Mouse (Mus musculus) heart, embryonic 15.5 days (tissue): ENCODE measurements around the gene Golgb1. TPM values are rescaled to one million over a fixed set of nuclear protein-coding genes. Genes with fewer than 3 reads are reported as not detected.

Experiments used
- ATAC-seq: fragments of 200-750 bp; cut with Nextera tagmentation; replicated peaks from 2 replicates; pipeline ENCODE4 v1.8.0; 2017; ENCODE audit warnings: low read depth, moderate TSS enrichment; ENCODE audit not compliant: insufficient number of reproducible peaks, insufficient read depth, low FRiP score
- H3K27ac ChIP-seq: fragments of 300-500 bp; sonication (generic); 2 replicates; pipeline ENCODE4 v1.5.1; 2015; ENCODE audit warnings: mild to moderate bottlenecking, inconsistent platforms
- H3K27me3 ChIP-seq: fragments of 300-500 bp; sonication (generic); 2 replicates; pipeline ENCODE4 v1.6.1; 2015; ENCODE audit warnings: inconsistent platforms
- H3K36me3 ChIP-seq: fragments of 300-500 bp; sonication (generic); 2 replicates; pipeline ENCODE4 v1.6.1; 2015; ENCODE audit warnings: mild to moderate bottlenecking, inconsistent platforms
- H3K4me1 ChIP-seq: fragments of 300-500 bp; sonication (generic); replicated peaks from 2 replicates; pipeline ENCODE4 v1.6.1; 2015; ENCODE audit warnings: inconsistent platforms
- H3K4me2 ChIP-seq: fragments of 300-500 bp; sonication (generic); 2 replicates; pipeline ENCODE4 v1.6.1; 2015; ENCODE audit warnings: inconsistent platforms, mild to moderate bottlenecking, moderate library complexity
- H3K4me3 ChIP-seq: fragments of 300-500 bp; sonication (generic); 2 replicates; pipeline ENCODE4 v1.5.1; 2015; ENCODE audit warnings: mild to moderate bottlenecking, inconsistent platforms
- H3K9ac ChIP-seq: fragments of 300-500 bp; sonication (generic); 2 replicates; pipeline ENCODE4 v1.6.1; 2015; ENCODE audit warnings: mild to moderate bottlenecking, inconsistent platforms
- H3K9me3 ChIP-seq: fragments of 300-500 bp; sonication (generic); replicated peaks from 2 replicates; pipeline ENCODE4 v1.6.1; 2016; ENCODE audit warnings: inconsistent platforms
- WGBS: fragments of 180-500 bp; shearing (Covaris S2); methylation state at CpG from one replicate; pipeline ENCODE4 v1.1.7; 2015; ENCODE audit warnings: mixed read lengths; 5-methylcytosine and 5-hydroxymethylcytosine counted together
- polyA plus RNA-seq: library from polyadenylated mRNA; unstranded; fragments of >200 nt; fragmentation: Nextera tagmentation; extraction: Ambion mirVana; gene quantifications from 2 replicates; pipeline ENCODE4 v1.2.1, GENCODE M21; 2015

The Golgb1 gene
- polyA plus RNA-seq, 1 experiment from 2014 or later: 57.7 TPM

DNA sequence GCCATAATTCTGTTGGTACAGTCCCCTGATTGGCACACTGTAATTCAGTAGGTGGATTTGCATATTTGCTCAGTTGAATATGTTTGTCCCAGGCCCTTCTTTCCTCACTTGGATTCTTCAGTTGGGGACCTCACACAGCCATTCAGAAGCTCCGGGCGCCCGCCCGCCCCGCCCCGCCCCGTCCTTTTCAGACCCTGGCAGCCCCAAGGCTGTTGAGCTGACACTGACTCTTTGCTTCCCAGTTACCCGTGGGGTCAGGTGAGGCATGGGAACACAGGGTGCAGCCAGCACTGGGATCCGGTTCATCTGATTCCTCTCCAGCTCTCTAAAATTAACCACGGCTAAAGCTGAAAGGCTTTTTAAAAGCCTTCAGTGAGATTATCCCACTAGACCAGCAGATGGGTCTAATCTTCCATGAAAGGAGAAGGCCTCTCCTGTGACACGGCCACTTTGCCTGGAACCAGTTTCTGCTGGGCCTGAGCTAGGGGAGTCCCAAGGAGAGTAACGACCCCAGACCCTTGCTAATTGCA lies 70.0 kb downstream of the Golgb1 start:
- no peaks in the 10 kb centered on the region for H3K27me3 ChIP-seq
- no peaks in the 10 kb centered on the region for H3K9me3 ChIP-seq
- H3K4me3 ChIP-seq: no peak overlapping the region
- whole genome bisulfite sequencing: 52% methylated on average over 12 of the region's 12 CpGs
- no peaks in the 10 kb centered on the region for H3K36me3 ChIP-seq
- no peak for ATAC-seq
- 0 out of 2 replicates have a peak overlapping the region, but pooled peaks have one; percentile 18 for H3K4me2 ChIP-seq
- H3K4me1 ChIP-seq: peaks cover 12% of the 10 kb centered on the region
- no peak overlapping the region for H3K9ac ChIP-seq
- no peak overlapping the region for H3K27ac ChIP-seq

DNA sequence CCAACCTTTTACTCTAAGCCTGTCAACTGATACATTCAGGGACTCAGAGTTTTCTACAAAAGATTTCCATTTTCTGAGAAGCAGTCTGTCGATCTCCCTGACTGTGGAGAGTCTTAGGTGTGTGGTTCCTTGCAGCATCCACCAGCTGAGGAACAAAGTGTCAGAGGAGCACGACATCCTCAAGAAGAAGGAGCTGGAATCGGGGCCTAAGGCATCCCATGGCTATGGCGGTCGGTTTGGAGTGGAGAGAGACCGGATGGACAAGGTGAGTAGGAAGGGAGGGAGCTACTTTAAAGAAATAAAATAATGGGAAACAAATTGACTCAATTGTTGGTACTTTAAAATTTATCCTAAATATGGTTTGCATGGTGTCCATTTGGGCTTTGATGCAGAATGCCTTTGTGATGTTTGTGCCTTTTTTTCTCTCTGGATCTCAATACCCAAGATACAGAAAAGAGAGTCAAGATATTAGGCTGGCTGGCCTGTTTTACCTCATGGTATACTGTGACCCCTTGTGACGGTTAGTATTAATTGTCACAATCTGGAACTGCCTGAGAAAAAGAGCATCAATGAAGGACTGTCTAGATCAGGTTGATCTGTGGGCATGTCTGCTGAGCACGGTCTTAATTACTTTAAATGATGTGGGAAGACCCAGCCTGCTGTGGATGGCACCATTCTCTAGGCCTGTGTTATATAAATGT lies 71.7 kb downstream of the Golgb1 start:
- Histone ChIP-seq H3K4me1 (peaks cover 9% of the 10 kb centered on the region), H3K4me3 (no peak overlapping the region), H3K27ac (no peak overlapping the region), H3K36me3 (no peaks in the 10 kb centered on the region), H3K27me3 (no peaks in the 10 kb centered on the region), H3K4me2 (no peak overlapping the region), H3K9ac (no peak overlapping the region), H3K9me3 (no peaks in the 10 kb centered on the region)
- ATAC-seq: no peak
- WGBS: 78% methylated on average over 8 of the region's 8 CpGs

DNA sequence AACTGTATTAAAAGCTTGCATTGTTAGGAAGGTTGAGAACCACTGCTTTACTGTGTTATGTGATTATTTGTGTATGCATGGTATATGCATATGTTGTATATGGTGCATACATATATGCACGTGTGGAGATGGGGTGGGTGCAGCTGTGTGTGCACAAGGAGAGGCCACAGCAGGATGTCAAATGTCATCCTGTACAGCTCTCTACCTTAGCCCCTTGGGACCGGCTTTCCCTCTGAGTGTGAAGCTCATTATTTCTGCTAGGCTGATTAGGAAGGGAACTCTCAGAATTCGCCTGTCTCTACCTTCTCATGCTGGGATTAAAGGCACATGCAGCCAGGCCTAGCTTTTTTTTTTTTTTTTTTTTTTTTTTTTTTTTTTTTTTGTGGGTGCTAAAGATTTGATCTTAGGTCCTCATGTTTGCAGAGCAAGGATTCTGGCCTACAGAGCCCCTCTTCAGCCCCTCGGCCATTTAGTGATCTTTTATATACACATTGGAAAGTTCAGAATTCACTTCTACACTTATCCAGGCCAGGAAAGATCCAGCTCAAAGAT lies 72.8 kb downstream of the Golgb1 start:
- H3K4me1 ChIP-seq: peaks cover 5% of the 10 kb centered on the region; the same call in 1 of the 2 replicates
- WGBS: 66% methylated on average over 4 of the region's 4 CpGs
- no peak for ATAC-seq
- no peak overlapping the region for H3K9ac ChIP-seq
- H3K4me2 ChIP-seq: no peak overlapping the region
- H3K27ac ChIP-seq: no peak overlapping the region
- H3K36me3 ChIP-seq: no peaks in the 10 kb centered on the region
- no peaks in the 10 kb centered on the region for H3K9me3 ChIP-seq
- H3K4me3 ChIP-seq: no peak overlapping the region
- H3K27me3 ChIP-seq: no peaks in the 10 kb centered on the region

DNA sequence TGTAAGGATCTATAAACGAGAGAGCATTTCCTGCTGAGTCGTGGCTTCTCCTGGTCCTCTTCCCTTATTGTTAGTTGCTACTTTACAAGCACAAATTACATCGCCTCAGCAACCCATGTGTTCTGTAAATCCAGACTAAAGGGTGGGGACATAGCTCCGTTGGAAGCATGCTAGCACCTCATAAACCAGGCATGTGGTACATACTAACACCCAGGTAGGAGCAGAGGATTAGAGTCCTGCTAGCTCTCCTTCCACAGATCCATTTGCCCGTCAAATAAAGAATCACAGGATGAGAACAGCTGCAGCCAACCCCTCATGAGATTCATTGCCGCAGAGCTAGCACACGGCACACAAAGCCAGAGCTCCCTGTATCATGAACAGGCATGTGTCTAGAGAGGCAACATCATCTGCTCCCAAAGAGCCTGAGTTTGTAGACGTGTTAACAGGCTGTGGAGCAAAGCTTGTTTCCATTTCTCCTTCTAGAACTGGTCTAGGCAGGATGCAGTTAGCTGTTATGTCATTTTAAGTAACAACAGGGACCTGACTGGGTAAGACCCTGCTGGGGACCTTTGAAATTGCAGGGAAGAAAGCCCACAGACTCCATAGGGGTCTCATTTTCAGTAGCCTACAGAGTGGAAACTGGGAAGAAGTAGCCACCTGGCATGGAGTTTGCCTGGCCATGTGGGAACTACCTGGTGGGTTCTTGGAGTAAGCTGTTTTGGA lies 74.8 kb downstream of the Golgb1 start:
- no peaks in the 10 kb centered on the region for H3K27me3 ChIP-seq
- WGBS: 62% methylated on average over 8 of the region's 8 CpGs
- H3K4me2 ChIP-seq: no peak overlapping the region
- no peaks in the 10 kb centered on the region for H3K36me3 ChIP-seq
- no peak overlapping the region for H3K4me3 ChIP-seq
- H3K27ac ChIP-seq: no peak overlapping the region
- no peak overlapping the region for H3K9ac ChIP-seq
- H3K4me1 ChIP-seq: peaks cover 5% of the 10 kb centered on the region; the same call in 1 of the 2 replicates
- H3K9me3 ChIP-seq: no peaks in the 10 kb centered on the region
- ATAC-seq: no peak

DNA sequence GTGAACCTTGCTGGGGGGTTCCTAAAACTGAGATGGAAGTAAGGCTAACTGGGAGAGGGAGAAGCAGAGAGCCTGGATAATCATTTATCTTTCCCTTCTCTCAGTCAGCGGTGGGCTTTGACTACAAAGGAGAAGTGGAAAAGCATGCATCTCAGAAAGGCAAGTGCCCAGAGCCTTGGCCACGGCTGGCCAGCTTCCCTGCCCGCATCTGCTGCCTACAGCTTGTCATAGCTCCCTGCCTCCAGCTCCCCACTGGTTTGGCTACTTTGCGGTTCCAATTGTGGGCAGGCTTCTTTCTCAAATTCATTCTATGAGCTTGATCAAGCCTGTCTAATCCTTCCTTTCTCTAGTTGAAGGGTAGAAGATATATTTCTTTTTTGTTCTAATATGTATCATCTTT lies 76.1 kb downstream of the Golgb1 start:
- ATAC-seq: no peak
- 63% methylated on average over 4 of the region's 4 CpGs for WGBS
- H3K27ac ChIP-seq: no peak overlapping the region

GRCm38 (mm10) chr16:36955106-36955505 lies 80.2 kb downstream of the Golgb1 start:
- H3K9ac ChIP-seq: no peak overlapping the region
- no peaks in the 10 kb centered on the region for H3K9me3 ChIP-seq
- H3K27ac ChIP-seq: no peak overlapping the region
- no peaks in the 10 kb centered on the region for H3K36me3 ChIP-seq
- no peak overlapping the region for H3K4me3 ChIP-seq
- no peak for ATAC-seq
- WGBS: 74% methylated on average over 11 of the region's 11 CpGs
- H3K4me2 ChIP-seq: no peak overlapping the region
- no peaks in the 10 kb centered on the region for H3K27me3 ChIP-seq
- no peaks in the 10 kb centered on the region for H3K4me1 ChIP-seq

More for the DNA sequence above, 76.1 kb downstream of the Golgb1 start:
- Histone ChIP-seq H3K9me3 (no peaks in the 10 kb centered on the region), H3K4me2 (no peak overlapping the region), H3K9ac (no peak overlapping the region), H3K4me1 (no peaks in the 10 kb centered on the region), H3K27me3 (no peaks in the 10 kb centered on the region), H3K36me3 (no peaks in the 10 kb centered on the region), H3K4me3 (no peak overlapping the region)

DNA sequence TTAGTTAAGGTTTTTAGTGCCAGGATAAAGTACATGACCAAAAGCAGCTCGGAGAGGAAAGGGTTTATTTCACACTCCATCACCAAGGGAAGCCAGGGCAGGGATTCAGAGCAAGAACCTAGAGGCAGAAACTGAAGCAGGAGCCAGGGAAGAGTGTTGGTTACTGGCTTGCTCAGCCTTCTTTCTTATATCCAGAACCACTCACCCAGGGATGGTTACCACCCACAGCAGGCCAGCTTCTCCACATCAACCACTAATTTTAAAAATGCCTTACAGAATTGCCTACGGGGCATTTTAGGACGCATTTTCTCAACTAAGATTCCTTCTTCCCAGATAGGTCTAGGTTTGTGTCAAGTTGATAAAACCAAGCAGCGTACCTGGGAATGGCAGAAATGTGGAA lies 88.5 kb downstream of the Golgb1 start:
- no peaks in the 10 kb centered on the region for H3K4me1 ChIP-seq
- no peak overlapping the region for H3K4me2 ChIP-seq
- WGBS: 82% methylated on average over 4 of the region's 4 CpGs
- H3K9me3 ChIP-seq: no peaks in the 10 kb centered on the region
- H3K27me3 ChIP-seq: no peaks in the 10 kb centered on the region
- no peak overlapping the region for H3K27ac ChIP-seq
- H3K4me3 ChIP-seq: no peak overlapping the region
- no peak overlapping the region for H3K9ac ChIP-seq
- peaks cover 17% of the 10 kb centered on the region; the same call in 1 of the 2 replicates for H3K36me3 ChIP-seq
- no peak for ATAC-seq

DNA sequence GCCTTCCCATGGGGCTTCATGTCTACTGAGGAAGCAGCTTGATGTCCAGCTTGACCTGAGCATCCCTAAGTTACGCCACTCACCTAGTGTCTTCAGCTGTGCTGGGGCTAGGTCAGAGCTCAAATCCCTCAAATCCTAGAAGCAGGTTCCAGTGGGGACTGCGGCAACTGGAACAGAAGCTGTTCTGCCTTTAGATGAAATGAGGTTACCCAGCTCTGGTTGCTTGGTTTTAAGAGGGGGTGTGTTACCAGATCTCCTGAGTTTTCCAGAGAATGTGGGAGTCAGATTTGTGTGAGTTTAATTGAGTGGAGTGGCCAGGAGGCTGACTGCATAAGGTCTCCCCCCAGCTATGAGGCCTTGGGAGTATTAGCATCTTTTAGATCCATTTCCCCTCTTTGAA lies 104.2 kb downstream of the Golgb1 start:
- Histone ChIP-seq H3K4me2 (no peak overlapping the region), H3K9me3 (0 out of 2 replicates have a peak, but pooled peaks cover 4% of the 10 kb centered on the region), H3K4me1 (0 out of 2 replicates have a peak, but pooled peaks cover 7% of the 10 kb centered on the region), H3K9ac (no peak overlapping the region), H3K4me3 (no peak overlapping the region), H3K27ac (no peak overlapping the region), H3K36me3 (no peaks in the 10 kb centered on the region; the same call in 1 of the 2 replicates), H3K27me3 (no peaks in the 10 kb centered on the region)
- whole genome bisulfite sequencing: 87% methylated on average over 2 of the region's 2 CpGs
- ATAC-seq: no peak

Other genes starting within 250 kb of the Golgb1 start
- gene Cd86, start 209.1 kb upstream of the Golgb1 start, polyA plus RNA-seq: 1.5 and 2.8 TPM in 2 replicates
- 0.34 and 0.99 TPM in 2 replicates for gene Ildr1, start 181.2 kb upstream of the Golgb1 start, polyA plus RNA-seq
- gene Slc15a2, start 90.2 kb upstream of the Golgb1 start, polyA plus RNA-seq: 2.2 and 4.3 TPM in 2 replicates
- gene Iqcb1, start 46.8 kb upstream of the Golgb1 start, polyA plus RNA-seq: 21.2 and 23.6 TPM in 2 replicates
- 0.47 and 0.94 TPM in 2 replicates for gene Eaf2, start 137 bp upstream of the Golgb1 start, polyA plus RNA-seq
- gene Hcls1, start 59.8 kb downstream of the Golgb1 start, polyA plus RNA-seq: 4.7 and 12.7 TPM in 2 replicates
- gene Fbxo40, start 115.3 kb downstream of the Golgb1 start, polyA plus RNA-seq: 11.4 and 13.8 TPM in 2 replicates
- gene Polq, start 136.6 kb downstream of the Golgb1 start, polyA plus RNA-seq: 3.4 and 4.8 TPM in 2 replicates